Mouse (Mus musculus): ENCODE results near the gene Chpf2. TPM values are rescaled to one million over a fixed set of nuclear protein-coding genes. Genes with fewer than 3 reads are reported as not detected.
"Not testable (repeated sequence)": the region's sequence is repeated elsewhere in the genome, so short reads cannot be mapped to it uniquely, and the experiment has no call there.

Chpf2 gene
- polyA plus RNA-seq, 1 experiment from 2014 or later: 10.3 TPM

DNA sequence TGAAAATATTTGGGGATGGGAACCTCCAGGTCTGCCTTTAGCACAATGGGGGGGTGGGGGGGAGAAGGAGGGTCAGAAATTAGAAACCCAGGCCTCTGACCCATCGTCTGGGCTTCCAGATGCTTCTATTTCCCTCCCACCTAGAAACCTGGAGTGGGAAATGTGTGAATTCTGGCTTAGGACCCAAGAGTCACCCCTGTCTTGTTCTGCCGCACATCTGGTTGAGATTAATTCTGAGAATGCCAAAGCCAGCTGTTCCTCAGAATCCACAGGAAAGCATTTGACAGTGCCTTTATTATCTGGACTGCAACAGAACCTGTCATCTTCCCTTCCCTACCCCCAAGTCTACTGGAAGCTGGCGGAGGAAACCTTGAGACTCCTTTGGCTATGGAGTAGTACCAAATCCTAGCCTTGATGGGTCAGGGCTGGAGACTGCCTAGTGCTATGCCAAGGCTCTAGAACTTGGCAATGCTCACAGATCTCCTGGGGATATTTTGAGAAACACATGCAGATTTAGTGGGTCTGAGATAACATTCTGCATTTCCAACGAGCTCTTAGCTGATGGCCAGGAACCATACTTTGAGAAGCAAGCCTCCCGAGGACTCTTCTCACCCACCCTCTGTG, 32.8 kb upstream of the Chpf2 start:
- H3K27ac ChIP-seq (ENCODE audit: low read depth, low read length): no peak overlapping the region
- no peak for ATAC-seq (ENCODE audit: insufficient read depth, low FRiP score, low TSS enrichment)
- H3K4me3 ChIP-seq (ENCODE audit: low read depth, low read length): no peak overlapping the region
- no peak overlapping the region for H3K9ac ChIP-seq (ENCODE audit: low read length)
- no peaks in the 10 kb centered on the region for H3K36me3 ChIP-seq (ENCODE audit: control insufficient read depth, insufficient read depth, low read length)
- DNase-seq (ENCODE audit: low spot score): peak; percentile 24
- H3K4me1 ChIP-seq (ENCODE audit: control insufficient read depth, insufficient read depth, low read length): peaks cover 9% of the 10 kb centered on the region
- no peak overlapping the region for H3K4me2 ChIP-seq (ENCODE audit: low read depth)
- no peaks in the 10 kb centered on the region for H3K27me3 ChIP-seq (ENCODE audit: control insufficient read depth, insufficient read depth, low read length)
- H3K9me3 ChIP-seq (ENCODE audit: control insufficient read depth, low read length): no peaks in the 10 kb centered on the region
- 69% methylated on average over 5 of the region's 5 CpGs for WGBS

DNA sequence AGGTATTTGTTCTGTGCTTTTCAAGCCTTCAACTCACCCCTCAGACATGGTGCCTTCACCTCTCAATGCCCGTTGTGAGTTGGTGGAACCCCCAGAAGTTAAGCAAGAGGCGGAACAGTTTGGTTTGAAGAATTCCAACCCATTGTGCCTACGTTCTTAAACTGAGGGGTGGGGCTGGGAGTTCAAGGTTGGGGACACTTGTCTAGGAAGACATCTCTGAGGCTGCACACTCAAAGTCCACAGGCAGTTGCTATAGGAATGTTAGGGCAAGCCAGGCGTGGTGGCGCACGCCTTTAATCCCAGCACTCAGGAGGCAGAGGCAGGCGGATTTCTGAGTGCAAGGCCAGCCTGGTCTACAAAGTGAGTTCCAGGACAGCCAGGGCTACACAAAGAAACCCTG, 31.2 kb upstream of the Chpf2 start:
- WGBS: 90% methylated on average over 7 of the region's 7 CpGs
- not testable (repeated sequence) for DNase-seq (ENCODE audit: low spot score); H3K4me2 ChIP-seq (ENCODE audit: low read depth)

DNA sequence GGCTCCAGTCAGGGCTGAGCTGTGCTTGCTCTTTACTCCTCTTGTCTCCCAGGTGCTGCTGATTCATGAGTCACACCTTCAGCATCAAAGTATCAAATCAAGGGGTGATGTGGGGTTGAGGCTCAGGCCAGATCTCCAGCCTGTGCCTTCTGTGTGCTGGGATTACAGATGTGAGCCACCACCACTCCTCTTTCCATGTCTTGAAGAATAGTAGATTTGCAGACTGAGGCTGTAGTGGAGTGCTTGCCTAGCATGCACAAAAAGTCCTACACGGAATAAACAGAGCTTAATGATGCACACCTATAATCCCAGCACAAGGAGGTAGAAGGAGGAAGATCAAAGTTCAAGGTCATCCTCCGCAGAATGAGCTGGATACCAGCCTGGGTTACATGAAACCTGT, 29.8 kb upstream of the Chpf2 start, which contains the start of gene 4931409K22Rik:
Gene 4931409K22Rik, minus strand, starts transcription at position 101 of the 400 bp plus-strand sequence.
- Histone ChIP-seq H3K9me3 (ENCODE audit: control insufficient read depth, low read length) (no peaks in the 10 kb centered on the region), H3K27ac (ENCODE audit: low read depth, low read length) (no peak within 1 kb of the TSS), H3K27me3 (ENCODE audit: control insufficient read depth, insufficient read depth, low read length) (no peaks in the 10 kb centered on the region), H3K4me2 (ENCODE audit: low read depth) (no peak within 1 kb of the TSS), H3K4me1 (ENCODE audit: control insufficient read depth, insufficient read depth, low read length) (no peaks in the 10 kb centered on the region), H3K4me3 (ENCODE audit: low read depth, low read length) (no peak within 1 kb of the TSS), H3K9ac (ENCODE audit: low read length) (no peak within 1 kb of the TSS), H3K36me3 (ENCODE audit: control insufficient read depth, insufficient read depth, low read length) (no peaks in the 10 kb centered on the region)
- no peak for ATAC-seq (ENCODE audit: insufficient read depth, low FRiP score, low TSS enrichment)
- WGBS: 76% methylated on average over 2 of the region's 2 CpGs
- DNase-seq (ENCODE audit: low spot score): no peak

More for the DNA sequence above, 31.2 kb upstream of the Chpf2 start:
- ATAC-seq (ENCODE audit: insufficient read depth, low FRiP score, low TSS enrichment); H3K9me3 ChIP-seq (ENCODE audit: control insufficient read depth, low read length); H3K4me3 ChIP-seq (ENCODE audit: low read depth, low read length); H3K27me3 ChIP-seq (ENCODE audit: control insufficient read depth, insufficient read depth, low read length); H3K4me1 ChIP-seq (ENCODE audit: control insufficient read depth, insufficient read depth, low read length); H3K36me3 ChIP-seq (ENCODE audit: control insufficient read depth, insufficient read depth, low read length); H3K9ac ChIP-seq (ENCODE audit: low read length); H3K27ac ChIP-seq (ENCODE audit: low read depth, low read length): not testable (repeated sequence)

DNA sequence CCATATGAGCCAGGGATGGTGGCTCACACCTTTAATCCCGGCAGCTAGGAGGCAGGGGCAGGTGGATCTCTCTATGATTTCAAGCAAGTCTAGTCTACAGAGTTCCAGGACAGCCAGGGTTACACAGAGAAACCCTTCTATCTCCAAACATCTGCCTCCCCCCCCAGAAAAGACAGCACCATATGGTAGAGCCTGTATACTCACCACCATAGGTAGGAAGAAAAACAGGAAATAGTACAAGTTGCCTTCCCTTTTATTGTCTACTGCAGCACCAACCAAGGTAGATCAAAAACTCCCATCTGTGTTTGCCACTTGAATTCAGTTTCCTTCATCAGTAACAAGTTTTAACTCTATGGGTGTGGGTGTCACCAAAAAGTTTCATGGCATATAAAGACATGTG, 10.6 kb upstream of the Chpf2 start:
- Histone ChIP-seq H3K9ac (ENCODE audit: low read length) (no peak overlapping the region), H3K36me3 (ENCODE audit: control insufficient read depth, insufficient read depth, low read length) (peaks cover 13% of the 10 kb centered on the region), H3K4me1 (ENCODE audit: control insufficient read depth, insufficient read depth, low read length) (peaks cover 3% of the 10 kb centered on the region; the same call in 1 of the 2 replicates), H3K27ac (ENCODE audit: low read depth, low read length) (no peak overlapping the region), H3K4me2 (ENCODE audit: low read depth) (peak overlapping the region; percentile 81), H3K27me3 (ENCODE audit: control insufficient read depth, insufficient read depth, low read length) (no peaks in the 10 kb centered on the region), H3K4me3 (ENCODE audit: low read depth, low read length) (no peak overlapping the region; the same call in 1 of the 2 replicates), H3K9me3 (ENCODE audit: control insufficient read depth, low read length) (no peaks in the 10 kb centered on the region)
- WGBS: 96% methylated on average over 1 of the region's 1 CpGs
- ATAC-seq (ENCODE audit: insufficient read depth, low FRiP score, low TSS enrichment) (no peak), DNase-seq (ENCODE audit: low spot score) (no peak)

DNA sequence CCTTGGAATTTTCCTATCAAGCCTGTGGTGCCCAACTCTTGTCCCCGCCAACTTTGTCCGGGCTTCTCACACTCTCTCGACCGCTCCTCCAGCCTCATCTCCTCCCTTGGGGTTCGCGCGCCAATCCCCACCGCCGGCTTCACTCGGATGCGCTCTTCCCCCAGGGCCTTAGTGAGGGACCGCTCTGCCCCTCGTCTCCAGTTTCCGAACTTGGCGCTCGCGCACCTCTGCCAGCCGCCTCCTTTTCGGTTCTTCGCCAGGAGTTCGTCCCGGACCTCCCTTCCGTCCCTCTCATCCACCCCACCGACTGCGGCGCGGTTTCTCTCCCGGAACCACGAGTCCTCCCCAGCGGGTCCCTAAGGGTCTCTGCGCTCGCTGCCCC, 9.7 kb upstream of the Chpf2 start:
- Histone ChIP-seq H3K27ac (ENCODE audit: low read depth, low read length) (peak overlapping the region; percentile 56; the same call in 1 of the 2 replicates), H3K4me3 (ENCODE audit: low read depth, low read length) (peak overlapping the region; percentile 80), H3K9me3 (ENCODE audit: control insufficient read depth, low read length) (no peaks in the 10 kb centered on the region), H3K4me2 (ENCODE audit: low read depth) (peak overlapping the region; percentile 81), H3K9ac (ENCODE audit: low read length) (peak overlapping the region; percentile 73), H3K4me1 (ENCODE audit: control insufficient read depth, insufficient read depth, low read length) (peaks cover 3% of the 10 kb centered on the region; the same call in 1 of the 2 replicates), H3K27me3 (ENCODE audit: control insufficient read depth, insufficient read depth, low read length) (no peaks in the 10 kb centered on the region), H3K36me3 (ENCODE audit: control insufficient read depth, insufficient read depth, low read length) (peaks cover 13% of the 10 kb centered on the region)
- DNase-seq (ENCODE audit: low spot score) (peak; percentile 57), ATAC-seq (ENCODE audit: insufficient read depth, low FRiP score, low TSS enrichment) (peak; percentile 45)
- under 1% methylated on average over 32 of the region's 32 CpGs for WGBS

DNA sequence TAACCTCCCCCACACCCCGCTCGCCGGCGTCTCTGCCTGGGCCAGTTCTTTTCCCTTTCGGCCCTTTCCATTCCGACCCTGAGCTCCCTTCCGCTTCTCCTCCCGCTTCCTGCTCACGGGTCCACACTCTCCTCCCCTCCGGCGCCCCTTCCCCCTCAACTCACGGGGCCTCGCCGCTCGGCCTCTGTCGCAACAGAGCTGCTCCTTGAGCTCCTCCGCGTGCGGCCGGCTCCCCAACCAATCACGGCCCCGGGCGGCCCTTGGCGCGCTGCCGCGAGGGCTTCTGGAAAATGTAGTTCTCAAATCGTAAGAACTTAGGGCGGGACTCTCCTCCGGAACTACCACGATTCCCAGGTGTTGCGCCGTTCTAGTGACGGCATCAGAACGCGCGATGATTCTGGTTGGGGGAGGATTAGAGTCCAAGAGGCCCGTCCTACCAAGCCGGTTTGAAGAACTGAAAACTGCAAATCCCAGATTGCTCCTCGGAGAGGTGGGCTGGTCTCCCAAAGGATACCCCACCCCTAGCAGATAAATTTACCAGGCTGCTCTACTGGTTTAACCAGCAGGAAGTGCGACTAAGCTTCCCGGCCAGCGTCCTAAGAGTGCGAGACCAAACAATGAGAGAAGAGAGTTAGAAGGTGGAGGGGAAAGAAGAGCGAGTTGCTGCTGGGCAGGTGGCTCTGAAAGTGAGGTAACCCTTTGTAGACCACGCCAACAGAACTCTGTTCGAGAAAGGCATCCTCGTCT, 9.2 kb upstream of the Chpf2 start, which contains the start of gene Abcf2:
Gene Abcf2, minus strand, starts transcription at position 285 of the 747 bp plus-strand sequence.
- WGBS: under 1% methylated on average over 48 of the region's 48 CpGs
- Histone ChIP-seq H3K27ac (ENCODE audit: low read depth, low read length) (peak within 1 kb of the TSS; percentile 56; the same call in 1 of the 2 replicates), H3K27me3 (ENCODE audit: control insufficient read depth, insufficient read depth, low read length) (no peaks in the 10 kb centered on the region), H3K9me3 (ENCODE audit: control insufficient read depth, low read length) (no peaks in the 10 kb centered on the region), H3K36me3 (ENCODE audit: control insufficient read depth, insufficient read depth, low read length) (peaks cover 12% of the 10 kb centered on the region), H3K9ac (ENCODE audit: low read length) (peak within 1 kb of the TSS; percentile 73), H3K4me2 (ENCODE audit: low read depth) (peak within 1 kb of the TSS; percentile 81), H3K4me3 (ENCODE audit: low read depth, low read length) (peak within 1 kb of the TSS; percentile 80), H3K4me1 (ENCODE audit: control insufficient read depth, insufficient read depth, low read length) (peaks cover 3% of the 10 kb centered on the region; the same call in 1 of the 2 replicates)
- DNase-seq (ENCODE audit: low spot score) (peak; percentile 100), ATAC-seq (ENCODE audit: insufficient read depth, low FRiP score, low TSS enrichment) (peak; percentile 94)

DNA sequence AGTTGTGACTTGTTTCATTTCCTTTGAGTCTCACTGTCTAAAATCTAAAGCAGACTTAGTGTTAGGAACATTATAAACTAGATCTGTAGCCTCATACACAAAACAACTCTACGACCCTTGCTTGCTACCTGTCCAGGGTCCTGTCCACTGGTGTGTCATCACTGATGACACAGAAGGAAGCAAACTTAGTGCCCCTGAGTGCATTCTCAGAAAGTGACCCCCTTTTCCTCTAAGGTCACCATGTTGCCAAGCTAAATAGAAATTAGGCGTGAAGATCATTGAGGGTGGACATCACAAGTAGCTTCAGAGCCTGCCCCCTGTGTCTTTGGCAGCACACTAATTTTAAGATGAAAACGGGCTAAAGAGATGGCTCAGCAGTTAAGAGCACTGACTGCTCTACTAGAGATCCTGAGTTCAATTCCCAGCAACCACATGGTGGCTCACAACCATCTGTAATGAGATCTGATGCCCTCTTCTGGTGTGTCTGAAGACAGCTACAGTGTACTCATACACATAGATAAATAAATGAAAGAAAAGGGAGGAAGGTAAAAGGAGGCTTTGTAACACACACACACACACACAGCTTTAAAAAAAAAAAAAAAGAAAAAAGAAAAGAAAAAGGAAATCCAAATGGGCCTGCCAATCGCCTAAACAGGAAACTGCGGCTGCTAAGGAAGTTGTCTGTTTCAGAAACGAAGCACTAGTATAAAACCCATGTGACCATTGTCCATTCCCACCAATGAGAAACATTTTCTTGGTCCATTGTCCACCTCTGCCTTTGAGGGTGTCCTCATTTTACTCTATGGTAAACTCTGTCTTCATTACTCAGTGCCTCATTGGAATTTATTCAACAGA, 8.2 kb upstream of the Chpf2 start:
- 70% methylated on average over 6 of the region's 6 CpGs for WGBS
- no peak overlapping the region; the same call in 1 of the 2 replicates for H3K9ac ChIP-seq (ENCODE audit: low read length)
- H3K4me2 ChIP-seq (ENCODE audit: low read depth): peak overlapping the region; percentile 74
- H3K36me3 ChIP-seq (ENCODE audit: control insufficient read depth, insufficient read depth, low read length): peaks cover 6% of the 10 kb centered on the region
- ATAC-seq (ENCODE audit: insufficient read depth, low FRiP score, low TSS enrichment) (no peak), DNase-seq (ENCODE audit: low spot score) (no peak)
- no peaks in the 10 kb centered on the region for H3K9me3 ChIP-seq (ENCODE audit: control insufficient read depth, low read length)
- H3K27ac ChIP-seq (ENCODE audit: low read depth, low read length): no peak overlapping the region
- peaks cover 3% of the 10 kb centered on the region; the same call in 1 of the 2 replicates for H3K4me1 ChIP-seq (ENCODE audit: control insufficient read depth, insufficient read depth, low read length)
- no peaks in the 10 kb centered on the region for H3K27me3 ChIP-seq (ENCODE audit: control insufficient read depth, insufficient read depth, low read length)
- H3K4me3 ChIP-seq (ENCODE audit: low read depth, low read length): peak overlapping the region; percentile 80

DNA sequence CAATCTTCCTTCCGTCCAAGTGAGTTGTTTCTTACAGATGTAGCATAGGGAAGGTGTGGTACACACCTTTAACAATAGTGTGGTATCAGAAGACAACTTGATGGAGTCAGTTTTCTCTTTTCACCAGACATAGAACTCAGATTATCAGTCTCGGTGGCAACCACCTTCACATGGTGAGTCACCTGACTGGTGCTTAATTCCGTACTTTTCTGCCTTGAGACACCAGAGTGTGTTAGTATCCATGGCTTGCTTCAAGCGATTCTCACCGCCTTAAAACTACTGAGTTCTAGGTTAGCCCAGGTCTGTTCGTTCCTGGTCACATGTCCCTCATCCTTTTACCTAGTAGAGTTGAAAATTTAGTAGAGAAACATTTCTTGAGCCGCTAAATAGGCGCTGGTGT, 435 bp upstream of the Chpf2 start:
- no peaks in the 10 kb centered on the region for H3K36me3 ChIP-seq (ENCODE audit: control insufficient read depth, insufficient read depth, low read length)
- H3K27me3 ChIP-seq (ENCODE audit: control insufficient read depth, insufficient read depth, low read length): no peaks in the 10 kb centered on the region
- peak overlapping the region; percentile 83 for H3K4me3 ChIP-seq (ENCODE audit: low read depth, low read length)
- H3K4me1 ChIP-seq (ENCODE audit: control insufficient read depth, insufficient read depth, low read length): peaks cover 7% of the 10 kb centered on the region
- peak overlapping the region; percentile 81 for H3K9ac ChIP-seq (ENCODE audit: low read length)
- WGBS: 10% methylated on average over 8 of the region's 8 CpGs
- ATAC-seq (ENCODE audit: insufficient read depth, low FRiP score, low TSS enrichment): no peak
- no peak overlapping the region for H3K27ac ChIP-seq (ENCODE audit: low read depth, low read length)
- H3K4me2 ChIP-seq (ENCODE audit: low read depth): peak overlapping the region; percentile 55
- no peak for DNase-seq (ENCODE audit: low spot score)
- no peaks in the 10 kb centered on the region for H3K9me3 ChIP-seq (ENCODE audit: control insufficient read depth, low read length)
